Mouse (Mus musculus) kidney, postnatal 0 days (tissue): ENCODE results near the gene Elfn1. TPM values are rescaled to one million over a fixed set of nuclear protein-coding genes. Genes with fewer than 3 reads are reported as not detected.

ENCODE experiments used
- ATAC-seq: fragments of 200-750 bp; cut with Nextera tagmentation; replicated peaks from 2 replicates; pipeline ENCODE4 v1.8.0; 2017; ENCODE audit warnings: low read depth, moderate number of reproducible peaks, moderate TSS enrichment, moderate library complexity; ENCODE audit not compliant: low FRiP score
- DNase-seq: peaks from one replicate; pipeline ENCODE4 v3.0.0-alpha.2; 2016; ENCODE audit warnings: low spot score
- H3K27ac ChIP-seq: fragments of 300-500 bp; sonication (generic); 2 replicates; pipeline ENCODE4 v1.5.1; 2014; ENCODE audit warnings: mild to moderate bottlenecking
- H3K27me3 ChIP-seq: fragments of 300-500 bp; sonication (generic); 2 replicates; pipeline ENCODE4 v1.6.1; 2014; ENCODE audit warnings: low read length, mixed read lengths; ENCODE audit not compliant: insufficient read depth
- H3K36me3 ChIP-seq: fragments of 300-500 bp; sonication (generic); 2 replicates; pipeline ENCODE4 v1.6.1; 2014; ENCODE audit warnings: low read length, mixed read lengths; ENCODE audit not compliant: insufficient read depth
- H3K4me1 ChIP-seq: fragments of 300-500 bp; sonication (generic); replicated peaks from 2 replicates; pipeline ENCODE4 v1.6.1; 2014; ENCODE audit warnings: antibody characterized with exemption, low read length, mixed read lengths; ENCODE audit not compliant: insufficient read depth
- H3K4me2 ChIP-seq: fragments of 300-500 bp; sonication (generic); 2 replicates; pipeline ENCODE4 v1.6.1; 2014; ENCODE audit warnings: mild to moderate bottlenecking, low read length, moderate library complexity, mixed read lengths
- H3K4me3 ChIP-seq: fragments of 300-500 bp; sonication (generic); replicated peaks from 2 replicates; pipeline ENCODE4 v1.5.1; 2014; ENCODE audit warnings: low read depth, low read length
- H3K9ac ChIP-seq: fragments of 300-500 bp; sonication (generic); 2 replicates; pipeline ENCODE4 v1.6.1; 2014; ENCODE audit warnings: low read depth, low read length
- H3K9me3 ChIP-seq: fragments of 300-500 bp; sonication (generic); replicated peaks from 2 replicates; pipeline ENCODE4 v1.6.1; 2016; ENCODE audit warnings: low read length, inconsistent platforms, mixed read lengths
- CTCF ChIP-seq: IDR thresholded peaks from 2 replicates; pipeline ENCODE4 v1.5.1; 2016; ENCODE audit warnings: antibody characterized with exemption, low read depth, mild to moderate bottlenecking, moderate library complexity
- WGBS: fragments of 180-500 bp; shearing (Covaris S2); extraction: QIAGEN DNeasy Blood & Tissue Kit; methylation state at CpG from one replicate; pipeline ENCODE4 v1.1.7; 2014; 5-methylcytosine and 5-hydroxymethylcytosine counted together
- polyA plus RNA-seq: library from polyadenylated mRNA; unstranded; fragments of >200 nt; fragmentation: Nextera tagmentation; extraction: Ambion mirVana; gene quantifications from 2 replicates; pipeline ENCODE4 v1.2.1, GENCODE M21; 2015

Elfn1 gene
- polyA plus RNA-seq, 1 experiment from 2014 or later: 0.33 TPM

DNA sequence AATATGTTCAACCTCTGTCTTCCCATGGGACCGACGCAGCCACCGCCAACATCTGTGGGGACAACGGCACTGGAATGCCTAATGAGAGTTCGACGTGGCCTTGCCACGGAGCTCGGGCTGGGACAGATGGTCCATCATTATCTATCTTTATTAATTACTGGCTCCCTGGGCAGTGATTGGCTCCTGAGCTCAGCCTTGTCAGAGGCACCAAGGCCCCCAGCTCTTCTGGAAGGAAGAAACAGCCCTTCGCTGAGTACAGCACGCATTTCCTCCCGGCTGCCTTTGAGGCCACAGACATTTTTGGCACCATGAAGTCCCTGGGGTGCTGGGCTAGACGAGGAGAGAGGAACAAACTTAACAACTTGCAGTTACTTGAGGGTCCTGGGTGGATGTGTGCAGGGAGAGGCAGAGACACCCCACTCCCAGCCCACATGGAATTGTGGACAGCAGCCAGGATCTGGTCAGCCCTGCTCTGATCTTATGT is 13.7 kb upstream of the Elfn1 start:
- ATAC-seq: no peak
- H3K27ac ChIP-seq: peak overlapping the region; percentile 60
- H3K27me3 ChIP-seq: no peaks in the 10 kb centered on the region
- H3K9ac ChIP-seq: no peak overlapping the region
- no peak overlapping the region for H3K4me3 ChIP-seq
- DNase-seq: peak; percentile 75
- TF ChIP-seq CTCF: no peak
- WGBS: 50% methylated on average over 12 of the region's 12 CpGs
- no peaks in the 10 kb centered on the region for H3K36me3 ChIP-seq
- no peaks in the 10 kb centered on the region for H3K9me3 ChIP-seq
- H3K4me1 ChIP-seq: peaks cover 4% of the 10 kb centered on the region; the same call in 1 of the 2 replicates
- no peak overlapping the region for H3K4me2 ChIP-seq

DNA sequence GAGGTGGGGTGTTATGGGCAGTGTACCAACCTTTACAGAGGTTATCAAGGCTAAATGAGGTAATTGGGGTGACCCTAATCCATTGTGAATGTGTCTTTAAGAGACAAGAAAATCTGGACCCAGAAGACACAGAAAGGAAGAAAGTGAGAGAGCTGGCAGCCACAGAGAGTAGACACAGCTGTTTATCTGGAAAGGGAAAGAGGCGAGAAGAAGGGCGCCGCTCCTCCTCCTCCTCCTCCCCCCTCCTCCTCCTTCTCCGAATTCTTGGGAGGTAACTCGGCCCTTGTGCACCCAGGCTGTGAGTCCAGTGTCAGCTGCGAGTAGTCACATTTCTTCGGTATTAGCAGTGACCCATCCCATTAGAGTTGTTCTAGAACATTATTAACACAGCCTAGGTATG is 8.7 kb upstream of the Elfn1 start:
- Histone ChIP-seq H3K9me3 (no peaks in the 10 kb centered on the region), H3K27ac (no peak overlapping the region), H3K4me3 (no peak overlapping the region), H3K27me3 (no peaks in the 10 kb centered on the region), H3K36me3 (no peaks in the 10 kb centered on the region), H3K9ac (no peak overlapping the region), H3K4me2 (no peak overlapping the region), H3K4me1 (no peaks in the 10 kb centered on the region; the same call in 1 of the 2 replicates)
- WGBS: 3% methylated on average over 7 of the region's 7 CpGs
- TF ChIP-seq CTCF: no peak
- ATAC-seq: no peak
- peak; percentile 54 for DNase-seq

DNA sequence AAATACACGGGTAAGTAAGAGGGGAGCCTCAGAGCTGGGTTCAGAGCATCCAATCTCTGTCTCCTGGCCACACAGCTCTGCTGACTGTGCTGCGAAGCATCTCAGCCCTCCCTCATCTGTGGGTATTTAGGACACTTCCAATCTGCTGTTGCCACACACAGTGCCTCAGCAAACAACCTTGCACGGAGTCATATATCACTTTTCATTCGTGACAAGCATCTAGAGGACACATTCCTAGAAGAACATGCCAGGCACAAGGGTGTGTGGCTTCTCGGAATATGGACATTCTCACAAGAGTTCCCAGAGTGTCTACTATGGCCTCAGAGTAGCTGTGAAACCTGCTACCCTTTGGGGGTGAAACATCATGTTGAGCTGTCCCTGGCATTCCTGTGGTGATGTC is 2.6 kb upstream of the Elfn1 start:
- ATAC-seq: no peak
- H3K4me2 ChIP-seq: no peak overlapping the region
- 69% methylated on average over 5 of the region's 5 CpGs for WGBS
- no peaks in the 10 kb centered on the region for H3K36me3 ChIP-seq
- no peak overlapping the region for H3K4me3 ChIP-seq
- no peak for TF ChIP-seq CTCF
- no peaks in the 10 kb centered on the region for H3K9me3 ChIP-seq
- no peak overlapping the region for H3K9ac ChIP-seq
- H3K4me1 ChIP-seq: peaks cover 21% of the 10 kb centered on the region
- DNase-seq: no peak
- H3K27me3 ChIP-seq: peaks cover 38% of the 10 kb centered on the region
- no peak overlapping the region for H3K27ac ChIP-seq

DNA sequence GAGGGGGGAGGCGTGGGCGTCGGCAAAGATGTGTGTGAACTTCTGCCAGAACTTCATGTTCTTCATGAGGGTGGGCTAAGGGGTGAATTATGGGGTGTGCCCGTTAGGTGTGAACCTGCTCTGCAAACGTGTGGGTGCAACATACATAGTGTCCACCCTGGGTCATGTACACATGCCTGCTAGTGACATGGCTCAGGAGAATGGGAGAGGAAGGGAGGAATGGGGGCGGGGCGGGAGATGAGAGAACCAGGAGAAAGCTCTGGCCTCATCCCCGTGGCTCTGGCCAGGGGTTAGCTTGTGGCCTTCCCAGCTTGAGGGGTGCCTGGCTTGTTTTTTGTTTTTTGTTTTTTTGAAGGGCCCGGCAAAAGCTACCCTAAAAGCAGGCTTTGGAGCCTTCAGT is 1.2 kb upstream of the Elfn1 start:
- TF ChIP-seq CTCF: no peak
- Histone ChIP-seq H3K4me2 (no peak overlapping the region), H3K27me3 (peaks cover 52% of the 10 kb centered on the region), H3K27ac (no peak overlapping the region), H3K36me3 (no peaks in the 10 kb centered on the region), H3K4me3 (no peak overlapping the region), H3K9ac (no peak overlapping the region), H3K4me1 (peaks cover 23% of the 10 kb centered on the region), H3K9me3 (no peaks in the 10 kb centered on the region)
- 40% methylated on average over 9 of the region's 9 CpGs for WGBS
- no peak for ATAC-seq
- DNase-seq: no peak

DNA sequence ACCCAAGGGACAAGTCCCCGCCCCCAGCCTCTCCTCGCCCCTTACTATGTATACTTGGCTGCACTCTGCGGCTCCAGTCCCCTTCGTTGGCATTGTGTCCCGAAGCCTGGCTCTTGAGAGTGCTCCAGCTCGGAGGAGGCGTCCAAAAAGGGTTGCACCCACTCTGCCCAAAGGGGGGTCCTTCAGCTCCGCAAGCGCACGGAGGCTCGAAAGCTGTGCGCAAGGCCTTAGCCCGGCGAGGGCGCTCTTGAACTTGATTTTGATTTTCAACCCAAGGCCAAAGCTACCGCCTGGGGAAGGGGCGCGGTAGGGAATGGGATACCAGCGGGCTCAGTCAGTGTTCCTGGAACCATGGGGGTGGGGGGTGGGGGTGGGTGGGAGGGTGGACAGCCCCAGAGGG is 502 bp upstream of the Elfn1 start:
- Histone ChIP-seq H3K9me3 (no peaks in the 10 kb centered on the region), H3K27ac (no peak overlapping the region), H3K27me3 (peaks cover 58% of the 10 kb centered on the region), H3K4me3 (peak overlapping the region; percentile 61), H3K36me3 (no peaks in the 10 kb centered on the region), H3K4me1 (peaks cover 25% of the 10 kb centered on the region), H3K9ac (no peak overlapping the region), H3K4me2 (peak overlapping the region; percentile 99)
- TF ChIP-seq CTCF: peak; percentile 57; the same call in 1 of the 2 replicates
- peak; percentile 76 for DNase-seq
- ATAC-seq: no peak
- WGBS: 2% methylated on average over 19 of the region's 19 CpGs

DNA sequence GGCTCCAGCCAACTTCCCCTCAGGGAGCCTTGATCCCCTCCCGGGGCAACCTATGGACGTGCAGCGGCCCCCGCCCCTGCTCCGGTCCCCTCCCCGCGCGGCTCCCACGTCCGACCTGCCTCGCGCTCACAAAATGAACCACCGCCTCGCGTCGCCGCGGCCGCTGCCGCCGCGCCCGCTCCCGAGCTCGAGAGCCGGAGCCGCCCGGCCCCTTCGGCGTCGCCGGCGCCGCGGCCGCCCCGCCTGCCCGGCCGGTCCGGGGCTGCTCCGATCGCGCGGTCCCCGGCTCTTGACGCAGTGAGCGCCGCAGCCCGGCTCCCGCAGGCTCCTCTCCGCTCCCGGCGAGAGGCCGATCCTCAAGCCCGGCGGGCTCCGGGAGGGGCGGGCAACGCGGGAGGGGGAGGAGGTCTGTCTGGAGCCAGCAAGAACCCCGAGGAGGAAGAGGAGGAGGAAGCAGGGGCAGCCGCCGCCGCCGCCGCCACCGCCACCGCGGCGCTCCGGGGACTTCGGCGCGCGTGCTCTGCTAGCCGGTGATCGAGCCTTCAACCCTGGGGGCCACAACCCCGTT is 584 bp downstream of the Elfn1 start:
- under 1% methylated on average over 73 of the region's 78 CpGs for WGBS
- DNase-seq (no peak), ATAC-seq (no peak)
- H3K27ac ChIP-seq: no peak overlapping the region
- no peak for TF ChIP-seq CTCF
- H3K4me2 ChIP-seq: peak overlapping the region; percentile 99
- H3K36me3 ChIP-seq: no peaks in the 10 kb centered on the region
- H3K4me1 ChIP-seq: peaks cover 32% of the 10 kb centered on the region
- peaks cover 66% of the 10 kb centered on the region for H3K27me3 ChIP-seq
- peak overlapping the region; percentile 61 for H3K4me3 ChIP-seq
- H3K9me3 ChIP-seq: no peaks in the 10 kb centered on the region
- peak overlapping the region; percentile 55 for H3K9ac ChIP-seq
